Mouse (Mus musculus) spleen, adult 2 months (tissue): ENCODE measurements around the gene Gkn2.

Source experiments
- CTCF ChIP-seq: fragments of 200-500 bp; IDR thresholded peaks from 2 replicates; pipeline ENCODE4 v1.5.1; 2011; ENCODE audit warnings: mild to moderate bottlenecking, inconsistent platforms; ENCODE audit not compliant: insufficient read depth, insufficient read length, insufficient replicate concordance; ENCODE audit errors: extremely low read depth
- POLR2A ChIP-seq: fragments of 200-500 bp; IDR thresholded peaks from 2 replicates; pipeline ENCODE4 v1.6.1; 2011; ENCODE audit warnings: low read depth, low read length, inconsistent platforms

DNA sequence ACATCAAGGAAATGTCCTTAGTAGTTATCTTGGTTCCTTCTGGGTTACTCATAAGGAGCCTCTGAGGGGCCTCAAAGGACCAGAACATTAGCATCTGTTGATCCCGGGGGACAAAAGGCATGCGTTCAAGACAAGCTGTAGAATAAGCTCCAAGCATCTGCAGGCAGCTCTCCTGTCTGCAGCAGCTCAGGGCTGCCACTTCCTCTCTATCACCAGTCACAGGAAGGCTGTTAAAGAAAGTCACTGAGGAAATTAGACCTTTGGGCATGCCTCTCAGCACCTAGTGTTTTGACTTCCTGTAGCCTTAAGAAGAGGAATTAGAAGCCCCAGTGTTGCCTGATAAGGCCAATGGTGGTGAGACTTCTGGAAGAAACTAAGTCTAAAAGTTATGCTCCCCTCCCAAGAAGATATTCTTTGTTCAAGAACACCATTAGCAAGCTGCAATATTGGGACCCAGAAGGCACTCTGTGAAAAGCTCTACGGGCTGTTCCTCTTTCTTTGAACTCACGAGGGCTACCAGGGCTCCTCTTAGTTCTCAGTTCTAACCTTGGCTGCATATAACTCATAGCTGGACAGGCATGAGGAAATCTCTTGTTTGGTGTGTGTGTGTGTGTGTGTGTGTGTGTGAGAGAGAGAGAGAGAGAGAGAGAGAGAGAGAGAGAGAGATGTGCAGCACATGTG is 26.9 kb downstream of the Gkn2 start:
- no peak for TF ChIP-seq POLR2A
- TF ChIP-seq CTCF: no peak
